Mouse (Mus musculus) retina, adult 2 months (tissue): ENCODE measurements around the gene Gid4.

Source experiments
- DNase-seq: peaks from one replicate; pipeline ENCODE4 v3.0.0-alpha.2; 2012; ENCODE audit warnings: low read depth, low spot score

Gid4 gene

DNA sequence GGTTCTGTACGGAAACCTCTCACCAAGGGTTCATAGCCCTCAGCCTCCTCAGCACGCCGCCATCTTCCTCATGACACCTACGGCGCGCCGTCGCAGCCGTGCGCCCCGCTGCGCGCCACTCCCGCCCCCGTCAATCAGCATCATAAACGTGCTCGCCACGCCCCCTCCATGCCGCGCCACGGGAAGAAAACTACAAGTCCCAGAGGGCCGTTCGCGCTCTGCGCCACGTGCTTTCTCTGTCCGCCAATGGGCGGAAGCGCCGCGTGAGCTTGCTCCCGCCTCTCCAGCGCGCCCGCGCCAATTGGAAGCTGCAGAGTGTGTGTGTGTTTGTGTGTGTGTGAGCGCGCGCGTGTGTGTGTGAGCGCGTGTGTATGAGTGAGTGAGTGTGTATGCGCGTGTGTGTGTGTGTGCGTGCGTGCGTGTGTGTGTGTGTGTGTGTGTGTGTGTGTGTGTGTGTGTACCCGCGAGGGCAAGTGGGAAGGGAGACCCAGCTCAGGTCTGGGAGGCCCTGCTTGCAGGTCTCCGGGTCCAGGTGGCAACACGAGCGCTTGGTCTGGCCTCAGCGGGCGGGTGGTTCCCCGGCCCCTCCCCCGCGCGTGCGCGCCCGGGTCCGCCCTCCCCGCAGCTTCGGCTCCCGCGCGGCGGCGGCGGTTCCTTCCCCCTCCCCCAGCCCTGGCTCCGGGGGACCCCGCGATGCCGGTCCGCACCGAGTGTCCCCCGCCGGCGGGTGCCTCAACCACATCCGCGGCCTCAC lies at the start of gene Gid4:
Gene Gid4, plus strand, starts transcription at position 183 of the 754 bp plus-strand sequence.
- DNase-seq = peak; percentile 98

DNA sequence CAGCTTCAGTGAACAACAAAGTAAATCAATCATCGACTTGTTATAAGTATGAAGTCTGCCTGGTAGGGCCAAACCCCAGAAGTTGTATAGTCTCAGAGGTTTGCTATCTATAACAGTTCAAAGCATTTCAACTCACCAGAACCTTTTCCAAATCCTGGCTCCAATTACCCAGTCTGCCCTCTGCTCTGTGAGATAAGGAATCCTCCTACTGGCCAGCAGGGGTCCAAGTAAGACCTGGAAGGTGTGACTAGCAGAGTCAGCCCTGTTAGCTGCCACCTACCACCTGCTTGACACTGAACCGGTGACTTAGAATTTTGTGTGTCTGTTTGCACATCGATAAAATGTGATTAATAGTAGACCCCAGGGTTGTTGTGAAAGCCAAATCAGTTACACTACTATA lies 49.7 kb upstream of the Gid4 start:
- DNase-seq = no peak

- DNase-seq = no peak
These were observed 48.0 kb upstream of the Gid4 start for GRCm38 (mm10) chr11:60368909-60369308.

DNA sequence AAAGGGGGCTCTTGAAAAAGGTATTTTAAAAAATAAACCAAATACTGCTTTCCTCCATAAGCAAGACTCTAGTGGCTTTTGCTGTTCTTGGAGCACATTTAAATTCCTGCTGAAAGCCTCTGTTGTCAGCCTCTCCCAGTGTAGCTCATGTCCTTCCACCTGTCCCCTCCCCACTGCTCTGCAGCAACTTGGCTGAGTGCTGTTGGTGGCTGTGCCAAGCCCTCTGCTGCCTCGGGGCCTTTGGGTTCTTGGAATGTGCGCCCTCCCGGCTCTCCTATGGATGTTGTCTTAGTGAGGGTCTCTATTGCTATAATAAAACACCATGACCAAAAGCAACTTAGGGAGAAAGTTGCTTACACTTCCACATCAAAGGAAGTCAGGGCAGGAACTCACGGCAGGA lies 47.5 kb upstream of the Gid4 start:
- DNase-seq = no peak

DNA sequence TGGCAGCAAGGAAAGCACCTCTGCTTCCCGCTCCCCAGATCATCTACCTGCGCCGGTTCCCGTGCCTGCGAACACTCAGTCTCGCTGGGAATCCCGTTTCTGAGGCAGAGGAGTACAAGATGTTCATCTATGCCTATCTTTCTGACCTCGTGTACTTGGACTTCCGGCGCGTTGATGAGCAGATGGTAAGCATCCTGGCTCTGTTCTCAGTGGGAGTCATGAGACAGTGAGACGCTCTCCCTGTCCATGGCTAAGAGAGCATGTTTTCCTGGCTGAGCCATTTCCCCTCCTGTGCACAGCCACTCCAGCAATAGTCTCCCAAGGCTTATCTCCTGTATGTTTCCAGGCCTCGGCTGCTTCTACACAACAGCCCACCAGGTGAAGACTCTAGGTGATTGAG lies 46.5 kb upstream of the Gid4 start:
- DNase-seq = no peak

GRCm38 (mm10) chr11:60374481-60374880 lies 42.5 kb upstream of the Gid4 start:
- DNase-seq = no peak

- no peak for DNase-seq
These were observed 33.4 kb upstream of the Gid4 start for GRCm38 (mm10) chr11:60383518-60383917.

DNA sequence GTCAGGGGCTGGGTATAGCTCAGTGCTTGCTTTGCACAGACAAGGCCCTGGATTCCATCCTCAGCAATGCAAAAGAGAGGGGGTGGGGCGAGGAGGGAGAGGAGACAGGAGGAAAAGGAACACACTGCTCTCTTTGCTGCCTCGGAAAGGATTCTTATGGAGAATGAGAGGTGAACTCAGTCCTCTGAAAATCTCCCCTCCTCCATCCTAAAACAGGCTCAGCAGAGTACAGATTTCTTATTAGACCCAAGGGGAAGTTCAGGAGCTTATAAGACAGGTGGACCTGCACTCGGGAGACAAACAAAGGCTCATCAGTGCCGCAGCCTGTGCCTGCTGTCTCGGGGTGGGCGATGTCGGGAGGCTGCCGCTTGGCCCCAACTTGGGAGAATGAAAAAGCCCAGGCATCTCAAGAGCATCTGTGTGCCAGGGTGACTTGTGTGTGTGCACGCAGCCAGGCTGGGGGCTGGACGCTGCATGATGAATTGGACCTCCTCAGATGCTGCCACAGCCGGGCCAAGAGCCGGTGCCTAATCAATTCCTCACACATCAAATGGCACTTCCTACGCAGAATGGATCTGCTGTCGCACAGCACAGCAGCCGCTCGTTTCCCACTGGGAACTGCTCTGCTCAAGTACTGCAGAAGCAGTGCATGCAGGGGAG lies 32.1 kb upstream of the Gid4 start:
- DNase-seq = no peak

GRCm38 (mm10) chr11:60385946-60386345 lies 31.0 kb upstream of the Gid4 start:
- DNase-seq = no peak

DNA sequence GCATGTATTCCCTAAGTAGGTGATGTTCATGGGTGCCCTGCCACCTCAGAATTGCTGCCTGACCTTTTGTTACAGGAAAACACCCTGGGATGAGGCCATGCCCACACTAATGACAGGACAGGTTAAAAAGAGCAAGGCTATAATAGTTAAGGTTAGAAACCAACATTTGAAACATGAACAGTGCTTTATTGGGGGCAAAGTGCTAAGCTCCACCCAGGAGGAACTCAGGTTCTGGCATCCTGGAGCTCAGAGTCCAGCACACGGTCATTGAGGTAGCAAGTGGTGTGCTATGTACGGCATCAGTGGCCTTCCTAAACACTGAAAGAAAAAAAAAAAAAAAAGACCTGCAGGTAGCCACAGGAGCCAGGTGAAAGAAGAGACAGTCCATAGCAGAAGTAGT lies 29.0 kb upstream of the Gid4 start:
- no peak for DNase-seq

GRCm38 (mm10) chr11:60391346-60391745 lies 25.6 kb upstream of the Gid4 start:
- no peak for DNase-seq

DNA sequence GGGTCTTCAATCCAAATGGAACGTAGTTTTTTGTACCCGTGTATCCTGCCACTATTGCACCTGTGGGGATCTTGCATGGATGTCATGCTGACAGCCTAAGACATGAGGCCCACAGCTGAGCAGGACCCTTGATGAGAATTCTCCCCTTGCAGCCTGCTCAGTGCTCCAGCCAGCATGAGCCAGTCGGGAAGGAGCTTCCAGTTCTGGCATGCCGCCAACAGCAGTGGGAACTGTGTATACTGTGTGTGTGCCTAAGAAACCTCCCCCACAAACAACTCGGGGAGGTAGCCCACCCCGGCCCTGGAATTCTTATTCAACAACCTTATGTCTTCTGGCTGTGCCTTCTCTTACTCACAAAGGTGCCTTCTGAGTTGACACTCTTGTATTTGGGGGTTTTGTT lies 20.4 kb upstream of the Gid4 start:
- no peak for DNase-seq

DNA sequence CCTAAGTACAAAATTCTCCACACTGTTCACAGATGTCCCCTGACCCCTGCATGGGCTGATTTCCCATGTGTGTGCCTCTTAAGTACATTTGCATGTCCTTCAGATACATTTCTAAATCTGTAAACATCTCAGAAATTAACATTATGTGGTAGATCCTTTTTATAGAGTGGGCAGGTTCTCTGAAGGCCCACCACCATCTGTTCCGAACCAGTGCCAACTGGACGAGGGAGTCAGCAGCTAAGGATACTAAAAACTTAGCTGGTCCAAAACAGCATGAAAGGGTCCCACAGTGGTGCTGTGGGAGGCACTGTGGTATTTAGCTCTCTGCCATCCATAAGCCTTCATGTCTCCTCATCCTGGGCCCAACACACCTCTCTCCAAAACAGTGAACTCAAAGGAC lies 19.8 kb upstream of the Gid4 start:
- DNase-seq = no peak

DNA sequence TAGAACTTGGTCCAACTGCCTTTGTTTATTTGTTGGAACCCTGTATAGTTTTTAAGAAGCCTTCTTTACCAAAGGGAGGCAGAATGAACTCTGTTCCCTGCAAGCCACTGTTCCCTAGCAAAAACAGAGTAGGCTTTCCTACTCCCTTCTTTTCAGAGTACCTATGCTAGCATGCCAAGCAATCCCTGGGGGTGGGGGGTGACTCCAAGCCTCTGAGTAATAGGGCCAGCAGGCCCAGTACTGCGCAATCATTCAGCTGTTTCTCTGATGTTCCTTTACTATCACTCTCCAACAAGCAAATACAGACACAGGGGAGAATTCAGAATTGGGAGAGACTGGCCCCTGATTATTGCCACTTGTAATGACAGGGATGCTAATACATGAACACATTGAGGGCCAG lies 10.3 kb upstream of the Gid4 start:
- no peak for DNase-seq

- DNase-seq = peak; percentile 54
These were observed 4.8 kb upstream of the Gid4 start for GRCm38 (mm10) chr11:60412173-60412572.

GRCm38 (mm10) chr11:60412921-60413320 lies 4.0 kb upstream of the Gid4 start:
- DNase-seq = no peak

DNA sequence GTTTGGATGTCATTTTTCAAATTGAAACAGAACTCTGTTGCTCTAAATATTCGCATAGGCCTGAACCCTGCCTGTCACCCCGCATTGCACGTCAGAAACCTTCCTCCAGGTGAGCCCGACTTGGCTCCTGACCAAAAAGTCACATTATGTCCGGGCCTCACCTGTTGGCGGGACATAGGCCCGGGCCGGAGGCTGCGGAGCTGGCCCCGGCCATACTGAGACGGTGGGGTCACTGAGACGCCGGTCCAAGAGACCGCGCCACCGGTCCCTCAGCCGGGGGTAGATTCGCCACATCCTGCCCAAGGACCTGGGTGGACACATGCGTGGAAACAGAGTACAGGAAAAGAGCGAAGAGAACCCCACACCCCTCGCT lies 369 bp upstream of the Gid4 start:
- no peak for DNase-seq

DNA sequence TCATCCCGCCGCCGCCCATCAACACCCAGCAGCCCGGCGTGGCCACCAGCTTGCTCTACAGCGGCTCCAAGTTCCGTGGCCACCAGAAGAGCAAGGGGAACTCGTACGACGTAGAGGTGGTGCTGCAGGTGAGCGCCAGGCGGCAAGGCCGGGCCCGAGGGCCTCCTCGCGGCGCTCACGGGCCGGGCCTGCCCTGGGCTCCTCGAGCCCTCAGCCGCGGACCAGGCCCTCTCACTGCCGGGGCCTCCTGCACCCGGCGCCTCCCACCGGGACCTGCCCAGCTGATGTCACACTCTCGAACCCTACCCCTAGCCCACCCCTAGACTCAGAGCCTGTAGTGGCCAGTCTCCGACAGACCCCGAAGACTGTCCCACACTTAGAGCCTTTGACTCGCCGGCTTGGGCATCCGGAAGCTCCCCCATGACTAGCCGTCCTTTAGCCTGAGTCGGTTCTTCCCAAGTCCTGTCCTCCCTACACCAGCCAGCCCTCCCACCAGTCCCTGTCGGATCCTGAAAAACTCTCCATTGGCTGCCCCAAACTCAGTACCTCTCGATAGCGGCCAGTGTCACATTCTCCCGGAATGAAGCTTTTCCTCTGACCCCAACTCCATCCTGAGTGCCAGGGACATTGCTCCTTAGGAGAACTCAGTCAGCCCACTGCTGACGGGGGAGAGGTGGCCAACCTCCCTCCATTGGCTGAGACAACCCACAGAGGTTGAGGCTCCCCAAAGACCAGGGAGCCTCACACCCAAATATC lies 950 bp downstream of the Gid4 start, which contains the start of gene Atpaf2:
Gene Atpaf2, minus strand, starts transcription at position 741 of the 756 bp plus-strand sequence.
- DNase-seq = no peak

DNA sequence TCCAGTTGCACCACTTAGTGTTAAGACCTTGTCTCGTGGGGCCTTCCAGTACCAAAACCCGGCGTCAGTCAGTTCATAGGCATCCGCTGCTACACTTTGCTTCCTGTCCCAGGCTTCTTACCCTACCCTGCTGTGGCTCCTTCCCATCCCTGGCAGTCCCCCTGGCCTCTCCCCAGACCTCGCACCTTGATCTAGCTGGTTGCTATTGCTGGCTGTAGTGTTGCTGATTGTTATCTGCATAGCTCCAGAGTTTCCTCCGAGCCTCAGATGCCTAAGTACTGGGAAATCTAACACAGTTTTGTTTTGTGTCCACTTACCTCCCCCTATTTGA lies 1.5 kb downstream of the Gid4 start:
- no peak for DNase-seq

GRCm38 (mm10) chr11:60422046-60422668 lies 5.2 kb downstream of the Gid4 start:
- no peak for DNase-seq

DNA sequence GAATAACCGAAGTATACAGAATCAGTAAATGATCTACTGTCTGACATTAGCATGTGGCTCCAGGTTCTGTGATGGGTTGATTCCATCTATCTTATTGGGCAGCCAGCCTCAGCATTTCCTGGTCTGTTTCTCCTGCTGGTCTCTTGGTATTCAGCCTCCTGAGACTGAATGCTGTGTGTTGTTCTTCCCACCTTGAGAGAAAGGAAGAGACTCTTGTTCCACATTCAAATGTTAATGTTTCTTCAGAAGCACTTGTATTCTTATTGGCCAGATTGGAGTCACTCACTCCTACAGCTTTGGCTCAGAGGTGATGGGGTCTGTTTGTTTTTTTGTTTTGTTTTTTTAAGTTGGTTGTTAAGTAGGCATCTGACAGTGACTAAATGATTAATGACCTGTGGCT lies 6.1 kb downstream of the Gid4 start:
- DNase-seq = no peak

GRCm38 (mm10) chr11:60426417-60426816 lies 9.5 kb downstream of the Gid4 start:
- DNase-seq = no peak
